Mouse (Mus musculus): ENCODE measurements at regions not wholly inside any gene's neighbourhood (a gene's known extent, or its start where the extent isn't known, plus 50 kb on each side); places are given as distances from the start of the nearest gene placed in this dataset.

- no peak overlapping the region for H3K27ac ChIP-seq (ENCODE audit: poor library complexity, severe bottlenecking)
- H3K4me3 ChIP-seq: no peak overlapping the region
- no peaks in the 10 kb centered on the region for H3K27me3 ChIP-seq (replicated peaks)
- ATAC-seq (ENCODE audit: insufficient number of reproducible peaks, low FRiP score): no peak
- H3K9me3 ChIP-seq (replicated peaks): no peaks in the 10 kb centered on the region
- 53% methylated on average over 3 of the region's 3 CpGs for WGBS
- no peak overlapping the region for H3K4me2 ChIP-seq
- H3K9ac ChIP-seq: no peak overlapping the region
- no peaks in the 10 kb centered on the region for H3K4me1 ChIP-seq (replicated peaks)
- no peaks in the 10 kb centered on the region for H3K36me3 ChIP-seq
Measured at GRCm38 (mm10) chr10:114957909-114958308, 155.8 kb upstream of the Trhde start.

GRCm38 (mm10) chr10:114956257-114956656 is 154.2 kb upstream of the Trhde start:
- no peak for ATAC-seq (ENCODE audit: insufficient number of reproducible peaks, low FRiP score)
- no peak overlapping the region for H3K9ac ChIP-seq
- H3K36me3 ChIP-seq: no peaks in the 10 kb centered on the region
- no peak overlapping the region for H3K4me2 ChIP-seq
- no peak overlapping the region for H3K27ac ChIP-seq (ENCODE audit: poor library complexity, severe bottlenecking)
- H3K9me3 ChIP-seq (replicated peaks): no peaks in the 10 kb centered on the region
- no peaks in the 10 kb centered on the region for H3K27me3 ChIP-seq (replicated peaks)
- no peaks in the 10 kb centered on the region for H3K4me1 ChIP-seq (replicated peaks)
- no peak overlapping the region for H3K4me3 ChIP-seq
- WGBS: 71% methylated on average over 6 of the region's 6 CpGs

- Histone ChIP-seq H3K9ac (no peak overlapping the region), H3K36me3 (no peaks in the 10 kb centered on the region), H3K27ac (ENCODE audit: poor library complexity, severe bottlenecking) (no peak overlapping the region), H3K27me3 (replicated peaks) (no peaks in the 10 kb centered on the region), H3K4me3 (no peak overlapping the region), H3K4me2 (no peak overlapping the region), H3K4me1 (replicated peaks) (no peaks in the 10 kb centered on the region), H3K9me3 (replicated peaks) (no peaks in the 10 kb centered on the region)
- ATAC-seq (ENCODE audit: insufficient number of reproducible peaks, low FRiP score): no peak
Measured at GRCm38 (mm10) chr10:114955608-114956007, 153.5 kb upstream of the Trhde start.

GRCm38 (mm10) chr10:114953358-114953757 is 151.3 kb upstream of the Trhde start:
- Histone ChIP-seq H3K36me3 (no peaks in the 10 kb centered on the region), H3K4me2 (no peak overlapping the region), H3K4me1 (replicated peaks) (no peaks in the 10 kb centered on the region), H3K4me3 (no peak overlapping the region), H3K9ac (no peak overlapping the region), H3K27me3 (replicated peaks) (no peaks in the 10 kb centered on the region), H3K9me3 (replicated peaks) (no peaks in the 10 kb centered on the region), H3K27ac (ENCODE audit: poor library complexity, severe bottlenecking) (no peak overlapping the region)
- no peak for ATAC-seq (ENCODE audit: insufficient number of reproducible peaks, low FRiP score)
- 73% methylated on average over 12 of the region's 12 CpGs for WGBS

- Histone ChIP-seq H3K9ac (no peak overlapping the region), H3K27me3 (replicated peaks) (no peaks in the 10 kb centered on the region), H3K36me3 (no peaks in the 10 kb centered on the region), H3K4me3 (no peak overlapping the region), H3K9me3 (replicated peaks) (no peaks in the 10 kb centered on the region), H3K4me2 (no peak overlapping the region), H3K4me1 (replicated peaks) (no peaks in the 10 kb centered on the region), H3K27ac (ENCODE audit: poor library complexity, severe bottlenecking) (no peak overlapping the region)
- 74% methylated on average over 6 of the region's 6 CpGs for WGBS
- ATAC-seq (ENCODE audit: insufficient number of reproducible peaks, low FRiP score): no peak
Measured at GRCm38 (mm10) chr10:114949194-114949593, 147.1 kb upstream of the Trhde start.

- no peaks in the 10 kb centered on the region for H3K27me3 ChIP-seq (replicated peaks)
- no peak overlapping the region for H3K4me2 ChIP-seq
- no peak overlapping the region for H3K27ac ChIP-seq (ENCODE audit: poor library complexity, severe bottlenecking)
- H3K4me1 ChIP-seq (replicated peaks): no peaks in the 10 kb centered on the region
- no peaks in the 10 kb centered on the region for H3K9me3 ChIP-seq (replicated peaks)
- ATAC-seq (ENCODE audit: insufficient number of reproducible peaks, low FRiP score): no peak
- no peaks in the 10 kb centered on the region for H3K36me3 ChIP-seq
- H3K9ac ChIP-seq: no peak overlapping the region
- 65% methylated on average over 2 of the region's 2 CpGs for WGBS
- H3K4me3 ChIP-seq: no peak overlapping the region
Measured at GRCm38 (mm10) chr10:114924746-114925145, 122.6 kb upstream of the Trhde start.

- Histone ChIP-seq H3K27ac (ENCODE audit: poor library complexity, severe bottlenecking) (no peak overlapping the region), H3K4me2 (no peak overlapping the region), H3K9me3 (replicated peaks) (no peaks in the 10 kb centered on the region), H3K9ac (no peak overlapping the region), H3K27me3 (replicated peaks) (no peaks in the 10 kb centered on the region), H3K36me3 (no peaks in the 10 kb centered on the region), H3K4me1 (replicated peaks) (no peaks in the 10 kb centered on the region), H3K4me3 (no peak overlapping the region)
- no peak for ATAC-seq (ENCODE audit: insufficient number of reproducible peaks, low FRiP score)
- 70% methylated on average over 3 of the region's 3 CpGs for WGBS
Measured at GRCm38 (mm10) chr10:114913971-114914370, 111.9 kb upstream of the Trhde start.

GRCm38 (mm10) chr10:114891916-114892315 is 89.8 kb upstream of the Trhde start:
- no peak overlapping the region for H3K4me3 ChIP-seq
- no peak overlapping the region for H3K27ac ChIP-seq (ENCODE audit: poor library complexity, severe bottlenecking)
- no peak for ATAC-seq (ENCODE audit: insufficient number of reproducible peaks, low FRiP score)
- 66% methylated on average over 2 of the region's 2 CpGs for WGBS
- H3K4me1 ChIP-seq (replicated peaks): no peaks in the 10 kb centered on the region
- H3K36me3 ChIP-seq: no peaks in the 10 kb centered on the region
- H3K9me3 ChIP-seq (replicated peaks): no peaks in the 10 kb centered on the region
- H3K4me2 ChIP-seq: no peak overlapping the region
- no peaks in the 10 kb centered on the region for H3K27me3 ChIP-seq (replicated peaks)
- no peak overlapping the region for H3K9ac ChIP-seq

- Histone ChIP-seq H3K27me3 (replicated peaks) (no peaks in the 10 kb centered on the region), H3K27ac (ENCODE audit: poor library complexity, severe bottlenecking) (no peak overlapping the region), H3K4me3 (no peak overlapping the region), H3K4me2 (no peak overlapping the region), H3K36me3 (no peaks in the 10 kb centered on the region), H3K9me3 (replicated peaks) (no peaks in the 10 kb centered on the region), H3K9ac (no peak overlapping the region), H3K4me1 (replicated peaks) (no peaks in the 10 kb centered on the region)
- WGBS: 78% methylated on average over 12 of the region's 12 CpGs
- ATAC-seq (ENCODE audit: insufficient number of reproducible peaks, low FRiP score): no peak
Measured at GRCm38 (mm10) chr10:114890726-114891430, 88.8 kb upstream of the Trhde start.

GRCm38 (mm10) chr10:114871201-114871600 is 69.1 kb upstream of the Trhde start:
- no peaks in the 10 kb centered on the region for H3K36me3 ChIP-seq
- no peaks in the 10 kb centered on the region for H3K27me3 ChIP-seq (replicated peaks)
- H3K27ac ChIP-seq (ENCODE audit: poor library complexity, severe bottlenecking): no peak overlapping the region
- no peak for ATAC-seq (ENCODE audit: insufficient number of reproducible peaks, low FRiP score)
- WGBS: 73% methylated on average over 2 of the region's 2 CpGs
- no peak overlapping the region for H3K4me3 ChIP-seq
- no peak overlapping the region for H3K9ac ChIP-seq
- H3K4me1 ChIP-seq (replicated peaks): no peaks in the 10 kb centered on the region
- no peak overlapping the region for H3K4me2 ChIP-seq
- no peaks in the 10 kb centered on the region for H3K9me3 ChIP-seq (replicated peaks)

- H3K36me3 ChIP-seq: no peaks in the 10 kb centered on the region
- H3K27ac ChIP-seq (ENCODE audit: poor library complexity, severe bottlenecking): no peak overlapping the region
- H3K27me3 ChIP-seq (replicated peaks): no peaks in the 10 kb centered on the region
- no peak overlapping the region for H3K4me2 ChIP-seq
- WGBS: 83% methylated on average over 4 of the region's 4 CpGs
- H3K4me3 ChIP-seq: no peak overlapping the region
- H3K4me1 ChIP-seq (replicated peaks): no peaks in the 10 kb centered on the region
- no peak for ATAC-seq (ENCODE audit: insufficient number of reproducible peaks, low FRiP score)
- no peak overlapping the region for H3K9ac ChIP-seq
- peaks cover 5% of the 10 kb centered on the region; the same call in 1 of the 2 replicates for H3K9me3 ChIP-seq (replicated peaks)
Measured at GRCm38 (mm10) chr10:114857166-114857565, 55.1 kb upstream of the Trhde start.

GRCm38 (mm10) chr10:114852688-114853087 is 50.6 kb upstream of the Trhde start:
- Histone ChIP-seq H3K9me3 (replicated peaks) (peaks cover 3% of the 10 kb centered on the region; the same call in 1 of the 2 replicates), H3K4me2 (no peak overlapping the region)
- no peak for ATAC-seq (ENCODE audit: insufficient number of reproducible peaks, low FRiP score)

More at GRCm38 (mm10) chr10:114852688-114853087, 50.6 kb upstream of the Trhde start:
- no peak overlapping the region for H3K4me3 ChIP-seq
- no peaks in the 10 kb centered on the region for H3K36me3 ChIP-seq
- no peaks in the 10 kb centered on the region for H3K4me1 ChIP-seq (replicated peaks)
- H3K27ac ChIP-seq (ENCODE audit: poor library complexity, severe bottlenecking): no peak overlapping the region
- no peaks in the 10 kb centered on the region for H3K27me3 ChIP-seq (replicated peaks)
- H3K9ac ChIP-seq: no peak overlapping the region
